Mouse (Mus musculus): ENCODE measurements around the gene Rab11b. TPM values are rescaled to one million over a fixed set of nuclear protein-coding genes. Genes with fewer than 3 reads are reported as not detected.

The Rab11b gene
- total and polyA plus RNA-seq, 3 experiments = 24.0 to 105 TPM; not detected in 1

DNA sequence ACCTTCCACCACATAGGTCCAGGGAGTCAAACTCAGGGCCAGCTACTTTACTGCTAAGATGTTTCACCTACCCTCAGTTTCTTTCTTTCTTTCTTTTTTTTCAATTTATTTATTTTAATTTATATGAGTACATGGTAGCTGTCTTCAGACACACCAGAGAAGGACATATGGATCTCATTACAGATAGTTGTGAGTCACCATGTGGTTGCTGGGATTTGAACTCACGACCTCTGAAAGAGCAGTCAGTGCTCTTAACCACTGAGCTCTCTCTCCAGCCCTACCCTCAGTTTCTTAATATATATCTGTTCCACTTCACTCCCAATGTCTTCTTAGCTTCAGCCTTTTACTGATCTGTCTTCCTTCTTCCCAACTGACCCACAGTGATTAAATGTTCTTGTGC, 64.9 kb downstream of the Rab11b start:
- H3K9me3 ChIP-seq (replicated peaks; ENCODE audit: insufficient read depth, low read length) = no peaks in the 10 kb centered on the region
- no peak for DNase-seq (ENCODE audit: low read depth, low spot score)
- peaks cover 6 to 10% of the 10 kb centered on the region in 2 experiments for H3K36me3 ChIP-seq (ENCODE audit: control insufficient read depth in 1 of 2, insufficient read depth in 2 of 2, low read length in 2 of 2)
- H3K9ac ChIP-seq (ENCODE audit: control insufficient read depth, low read depth, low read length, poor library complexity, severe bottlenecking) = no peak overlapping the region
- H3K27ac ChIP-seq (ENCODE audit: control insufficient read depth, low read depth, low read length) = no peak overlapping the region
- no peak overlapping the region for H3K4me3 ChIP-seq (ENCODE audit: control insufficient read depth in 1 of 2, insufficient read depth in 1 of 2, low read depth in 2 of 2, low read length in 2 of 2)
- H3K4me1 ChIP-seq (ENCODE audit: control insufficient read depth in 1 of 2, insufficient read depth in 2 of 2, low read length in 2 of 2) = peaks cover 8 to 11% of the 10 kb centered on the region in 2 experiments
- H3K79me2 ChIP-seq (ENCODE audit: control insufficient read depth, insufficient read depth, low read length, poor library complexity) = no peaks in the 10 kb centered on the region
- H3K27me3 ChIP-seq (ENCODE audit: control insufficient read depth in 1 of 2, insufficient read depth in 2 of 2, low read length in 2 of 2) = no peaks in the 10 kb centered on the region
- TF ChIP-seq ZMIZ1 (IDR thresholded peaks at IDR 0.05; ENCODE audit: low read depth, low read length) (no peak), HCFC1 (IDR thresholded peaks at IDR 0.05; ENCODE audit: low read depth, low read length) (no peak), TAL1 (IDR thresholded peaks at IDR 0.05; ENCODE audit: low read length) (no peak), ZNF384 (IDR thresholded peaks at IDR 0.05; ENCODE audit: low read depth, low read length) (no peak), RCOR1 (IDR thresholded peaks at IDR 0.05; ENCODE audit: low read depth, low read length) (no peak)

Other genes with a start within 250 kb of the Rab11b start
- 9.6 and 11.3 TPM in 2 replicates for gene Adamts10, start 236.3 kb downstream of the Rab11b start, total RNA-seq (2012; rRNA removed)
- 10 to 100 TPM in 1 of 2 experiments, not detected in 1; 21.0 TPM for gene Adamts10, start 236.3 kb downstream of the Rab11b start, polyA plus RNA-seq (2012; ENCODE audit: insufficient read depth in 1 of 2, insufficient read length in 2 of 2, low read depth in 1 of 2, low replicate concordance in 2 of 2, missing spikeins in 1 of 2)
- gene Myo1f, start 204.8 kb downstream of the Rab11b start, total RNA-seq (2012; rRNA removed) = 0.08 and 0.13 TPM in 2 replicates
- gene Myo1f, start 204.8 kb downstream of the Rab11b start, polyA plus RNA-seq (2012; ENCODE audit: insufficient read depth in 1 of 2, insufficient read length in 2 of 2, low read depth in 1 of 2, low replicate concordance in 2 of 2, missing spikeins in 1 of 2) = under 1 TPM in 1 of 2 experiments, not detected in 1; 0.40 TPM
- 8.1 and 8.6 TPM in 2 replicates for gene Zfp414, start 131.4 kb downstream of the Rab11b start, total RNA-seq (2012; rRNA removed)
- gene Zfp414, start 131.4 kb downstream of the Rab11b start, polyA plus RNA-seq (2012; ENCODE audit: insufficient read depth in 1 of 2, insufficient read length in 2 of 2, low read depth in 1 of 2, low replicate concordance in 2 of 2, missing spikeins in 1 of 2) = 10 to 100 TPM in 1 of 2 experiments, not detected in 1; 52.2 TPM
- gene Pram1, start 122.5 kb downstream of the Rab11b start, total RNA-seq (2012; rRNA removed) = 0.12 TPM in 1 of 2 replicates, not detected in the other
- gene Pram1, start 122.5 kb downstream of the Rab11b start, polyA plus RNA-seq (2012; ENCODE audit: insufficient read depth in 1 of 2, insufficient read length in 2 of 2, low read depth in 1 of 2, low replicate concordance in 2 of 2, missing spikeins in 1 of 2) = 1 to 10 TPM in 1 of 2 experiments, not detected in 1; 1.6 TPM
- gene Hnrnpm, start 73.7 kb downstream of the Rab11b start, total RNA-seq (2012; rRNA removed) = 203 and 224 TPM in 2 replicates
- 100 to 1,000 TPM; 420 to 473 TPM for gene Hnrnpm, start 73.7 kb downstream of the Rab11b start, polyA plus RNA-seq (2012; ENCODE audit: insufficient read depth in 1 of 2, insufficient read length in 2 of 2, low read depth in 1 of 2, low replicate concordance in 2 of 2, missing spikeins in 1 of 2)
- gene March2, start 41.9 kb downstream of the Rab11b start, total RNA-seq (2012; rRNA removed) = 7.2 and 10.9 TPM in 2 replicates
- 10 to 100 TPM in 1 of 2 experiments, not detected in 1; 18.8 TPM for gene March2, start 41.9 kb downstream of the Rab11b start, polyA plus RNA-seq (2012; ENCODE audit: insufficient read depth in 1 of 2, insufficient read length in 2 of 2, low read depth in 1 of 2, low replicate concordance in 2 of 2, missing spikeins in 1 of 2)
- gene Angptl4, start 21.3 kb upstream of the Rab11b start, total RNA-seq (2012; rRNA removed) = 11.7 and 13.5 TPM in 2 replicates
- 10 to 100 TPM in 1 of 2 experiments, not detected in 1; 15.8 TPM for gene Angptl4, start 21.3 kb upstream of the Rab11b start, polyA plus RNA-seq (2012; ENCODE audit: insufficient read depth in 1 of 2, insufficient read length in 2 of 2, low read depth in 1 of 2, low replicate concordance in 2 of 2, missing spikeins in 1 of 2)
- gene Kank3, start 50.0 kb upstream of the Rab11b start, total RNA-seq (2012; rRNA removed) = 5.0 and 5.2 TPM in 2 replicates
- 1 to 10 TPM in 1 of 2 experiments, not detected in 1; 5.5 TPM for gene Kank3, start 50.0 kb upstream of the Rab11b start, polyA plus RNA-seq (2012; ENCODE audit: insufficient read depth in 1 of 2, insufficient read length in 2 of 2, low read depth in 1 of 2, low replicate concordance in 2 of 2, missing spikeins in 1 of 2)
- 3,378 and 3,556 TPM in 2 replicates for gene Rps28, start 64.0 kb upstream of the Rab11b start, total RNA-seq (2012; rRNA removed)
- 1,000 to 10,000 TPM in 1 of 2 experiments, 100 to 1,000 TPM in 1; 994 to 2,154 TPM for gene Rps28, start 64.0 kb upstream of the Rab11b start, polyA plus RNA-seq (2012; ENCODE audit: insufficient read depth in 1 of 2, insufficient read length in 2 of 2, low read depth in 1 of 2, low replicate concordance in 2 of 2, missing spikeins in 1 of 2)
- 359 and 370 TPM in 2 replicates for gene Ndufa7, start 64.0 kb upstream of the Rab11b start, total RNA-seq (2012; rRNA removed)
- 100 to 1,000 TPM in 1 of 2 experiments, not detected in 1; 326 TPM for gene Ndufa7, start 64.0 kb upstream of the Rab11b start, polyA plus RNA-seq (2012; ENCODE audit: insufficient read depth in 1 of 2, insufficient read length in 2 of 2, low read depth in 1 of 2, low replicate concordance in 2 of 2, missing spikeins in 1 of 2)
- 38.5 and 48.5 TPM in 2 replicates for gene Cd320, start 82.6 kb upstream of the Rab11b start, total RNA-seq (2012; rRNA removed)
- gene Cd320, start 82.6 kb upstream of the Rab11b start, polyA plus RNA-seq (2012; ENCODE audit: insufficient read depth in 1 of 2, insufficient read length in 2 of 2, low read depth in 1 of 2, low replicate concordance in 2 of 2, missing spikeins in 1 of 2) = 10 to 100 TPM in 1 of 2 experiments, not detected in 1; 45.6 TPM
- gene Gm7029, start 113.3 kb upstream of the Rab11b start, total RNA-seq (2012; rRNA removed) = not detected in 2 replicates
- gene Gm7029, start 113.3 kb upstream of the Rab11b start, polyA plus RNA-seq (2012; ENCODE audit: insufficient read depth in 1 of 2, insufficient read length in 2 of 2, low read depth in 1 of 2, low replicate concordance in 2 of 2, missing spikeins in 1 of 2) = not detected
- 17.1 and 20.6 TPM in 2 replicates for gene Kifc1, start 130.1 kb upstream of the Rab11b start, total RNA-seq (2012; rRNA removed)
- gene Kifc1, start 130.1 kb upstream of the Rab11b start, polyA plus RNA-seq (2012; ENCODE audit: insufficient read depth in 1 of 2, insufficient read length in 2 of 2, low read depth in 1 of 2, low replicate concordance in 2 of 2, missing spikeins in 1 of 2) = 10 to 100 TPM in 1 of 2 experiments, not detected in 1; 53.5 TPM
- not detected in 2 replicates for gene Platr17, start 144.6 kb upstream of the Rab11b start, total RNA-seq (2012; rRNA removed)
- gene Platr17, start 144.6 kb upstream of the Rab11b start, polyA plus RNA-seq (2012; ENCODE audit: insufficient read depth in 1 of 2, insufficient read length in 2 of 2, low read depth in 1 of 2, low replicate concordance in 2 of 2, missing spikeins in 1 of 2) = not detected
- gene Daxx, start 148.9 kb upstream of the Rab11b start, total RNA-seq (2012; rRNA removed) = 39.6 and 40.6 TPM in 2 replicates
- gene Daxx, start 148.9 kb upstream of the Rab11b start, polyA plus RNA-seq (2012; ENCODE audit: insufficient read depth in 1 of 2, insufficient read length in 2 of 2, low read depth in 1 of 2, low replicate concordance in 2 of 2, missing spikeins in 1 of 2) = 10 to 100 TPM in 1 of 2 experiments, not detected in 1; 68.0 TPM
- gene Tapbp, start 155.4 kb upstream of the Rab11b start, total RNA-seq (2012; rRNA removed) = 14.7 and 24.3 TPM in 2 replicates
- 10 to 100 TPM in 1 of 2 experiments, not detected in 1; 33.3 TPM for gene Tapbp, start 155.4 kb upstream of the Rab11b start, polyA plus RNA-seq (2012; ENCODE audit: insufficient read depth in 1 of 2, insufficient read length in 2 of 2, low read depth in 1 of 2, low replicate concordance in 2 of 2, missing spikeins in 1 of 2)
- gene Zbtb22, start 155.4 kb upstream of the Rab11b start, total RNA-seq (2012; rRNA removed) = 18.6 and 20.2 TPM in 2 replicates
- gene Zbtb22, start 155.4 kb upstream of the Rab11b start, polyA plus RNA-seq (2012; ENCODE audit: insufficient read depth in 1 of 2, insufficient read length in 2 of 2, low read depth in 1 of 2, low replicate concordance in 2 of 2, missing spikeins in 1 of 2) = 10 to 100 TPM in 1 of 2 experiments, not detected in 1; 30.0 TPM
- gene Rgl2, start 169.0 kb upstream of the Rab11b start, total RNA-seq (2012; rRNA removed) = 19.0 and 24.9 TPM in 2 replicates
- gene Rgl2, start 169.0 kb upstream of the Rab11b start, polyA plus RNA-seq (2012; ENCODE audit: insufficient read depth in 1 of 2, insufficient read length in 2 of 2, low read depth in 1 of 2, low replicate concordance in 2 of 2, missing spikeins in 1 of 2) = 10 to 100 TPM in 1 of 2 experiments, not detected in 1; 43.6 TPM
- 189 and 239 TPM in 2 replicates for gene Pfdn6, start 179.8 kb upstream of the Rab11b start, total RNA-seq (2012; rRNA removed)
- 100 to 1,000 TPM in 1 of 2 experiments, not detected in 1; 222 TPM for gene Pfdn6, start 179.8 kb upstream of the Rab11b start, polyA plus RNA-seq (2012; ENCODE audit: insufficient read depth in 1 of 2, insufficient read length in 2 of 2, low read depth in 1 of 2, low replicate concordance in 2 of 2, missing spikeins in 1 of 2)
- 97.6 and 100 TPM in 2 replicates for gene Wdr46, start 180.1 kb upstream of the Rab11b start, total RNA-seq (2012; rRNA removed)
- gene Wdr46, start 180.1 kb upstream of the Rab11b start, polyA plus RNA-seq (2012; ENCODE audit: insufficient read depth in 1 of 2, insufficient read length in 2 of 2, low read depth in 1 of 2, low replicate concordance in 2 of 2, missing spikeins in 1 of 2) = 100 to 1,000 TPM in 1 of 2 experiments, not detected in 1; 131 TPM
- 2.2 and 2.5 TPM in 2 replicates for gene B3galt4, start 191.0 kb upstream of the Rab11b start, total RNA-seq (2012; rRNA removed)
- 1 to 10 TPM in 1 of 2 experiments, not detected in 1; 2.9 TPM for gene B3galt4, start 191.0 kb upstream of the Rab11b start, polyA plus RNA-seq (2012; ENCODE audit: insufficient read depth in 1 of 2, insufficient read length in 2 of 2, low read depth in 1 of 2, low replicate concordance in 2 of 2, missing spikeins in 1 of 2)
- 20.6 and 23.6 TPM in 2 replicates for gene Vps52, start 195.3 kb upstream of the Rab11b start, total RNA-seq (2012; rRNA removed)
- 10 to 100 TPM in 1 of 2 experiments, not detected in 1; 40.7 TPM for gene Vps52, start 195.3 kb upstream of the Rab11b start, polyA plus RNA-seq (2012; ENCODE audit: insufficient read depth in 1 of 2, insufficient read length in 2 of 2, low read depth in 1 of 2, low replicate concordance in 2 of 2, missing spikeins in 1 of 2)
- 252 and 286 TPM in 2 replicates for gene Rps18, start 195.5 kb upstream of the Rab11b start, total RNA-seq (2012; rRNA removed)
- 1,000 to 10,000 TPM in 1 of 2 experiments, not detected in 1; 1,183 TPM for gene Rps18, start 195.5 kb upstream of the Rab11b start, polyA plus RNA-seq (2012; ENCODE audit: insufficient read depth in 1 of 2, insufficient read length in 2 of 2, low read depth in 1 of 2, low replicate concordance in 2 of 2, missing spikeins in 1 of 2)
- 81.1 and 87.9 TPM in 2 replicates for gene H2-K1, start 239.8 kb upstream of the Rab11b start, total RNA-seq (2012; rRNA removed)
- 100 to 1,000 TPM in 1 of 2 experiments, not detected in 1; 113 TPM for gene H2-K1, start 239.8 kb upstream of the Rab11b start, polyA plus RNA-seq (2012; ENCODE audit: insufficient read depth in 1 of 2, insufficient read length in 2 of 2, low read depth in 1 of 2, low replicate concordance in 2 of 2, missing spikeins in 1 of 2)